Mouse (Mus musculus) kidney, embryonic 16.5 days (tissue): Measurements from ENCODE around the gene Wdr54. TPM values are rescaled to one million over a fixed set of nuclear protein-coding genes. Genes with fewer than 3 reads are reported as not detected.
A peak's percentile ranks its signal among the peaks of the same experiment; 100 is the strongest.

Experiments
- ATAC-seq: fragments of 200-750 bp; cut with Nextera tagmentation; 2 replicates; pipeline ENCODE4 v1.8.0; 2017; ENCODE audit warnings: moderate TSS enrichment; ENCODE audit not compliant: low FRiP score, low TSS enrichment
- H3K27ac ChIP-seq: fragments of 300-500 bp; sonication (generic); 2 replicates; pipeline ENCODE4 v1.5.1; 2014; ENCODE audit warnings: low read length
- H3K27me3 ChIP-seq: fragments of 300-500 bp; sonication (generic); 2 replicates; pipeline ENCODE4 v1.6.1; 2014; ENCODE audit warnings: low read length, control low read depth, mixed read lengths; ENCODE audit not compliant: insufficient read depth
- H3K36me3 ChIP-seq: fragments of 300-500 bp; sonication (generic); 2 replicates; pipeline ENCODE4 v1.6.1; 2014; ENCODE audit warnings: low read length, control low read depth, mixed read lengths; ENCODE audit not compliant: insufficient read depth
- H3K4me1 ChIP-seq: fragments of 300-500 bp; sonication (generic); 2 replicates; pipeline ENCODE4 v1.6.1; 2014; ENCODE audit warnings: low read length, control low read depth, mixed read lengths; ENCODE audit not compliant: insufficient read depth
- H3K4me2 ChIP-seq: fragments of 300-500 bp; sonication (generic); replicated peaks from 2 replicates; pipeline ENCODE4 v1.6.1; 2014; ENCODE audit warnings: low read depth, low read length
- H3K4me3 ChIP-seq: fragments of 300-500 bp; sonication (generic); 2 replicates; pipeline ENCODE4 v1.5.1; 2014; ENCODE audit warnings: mild to moderate bottlenecking, low read length
- H3K9ac ChIP-seq: fragments of 300-500 bp; sonication (generic); replicated peaks from 2 replicates; pipeline ENCODE4 v1.6.1; 2014; ENCODE audit warnings: low read length
- H3K9me3 ChIP-seq: fragments of 300-500 bp; sonication (generic); 2 replicates; pipeline ENCODE4 v1.6.1; 2016; ENCODE audit warnings: low read length, control low read depth
- WGBS: fragments of 180-500 bp; shearing (Covaris S2); extraction: QIAGEN DNeasy Blood & Tissue Kit; methylation state at CpG from one replicate; pipeline ENCODE4 v1.1.7; 2014; 5-methylcytosine and 5-hydroxymethylcytosine counted together
- polyA plus RNA-seq: library from polyadenylated mRNA; unstranded; fragments of >200 nt; fragmentation: Nextera tagmentation; extraction: Ambion mirVana; gene quantifications from 2 replicates; pipeline ENCODE4 v1.2.1, GENCODE M21; 2015

The Wdr54 gene
- polyA plus RNA-seq, 1 experiment from 2014 or later, result 8.0 TPM

- H3K4me3 ChIP-seq, result peak within 1 kb of the TSS; percentile 72
- H3K4me2 ChIP-seq, result peak within 1 kb of the TSS; percentile 90
- H3K27me3 ChIP-seq, result no peaks in the 10 kb centered on the region
- peaks cover 17% of the 10 kb centered on the region for H3K36me3 ChIP-seq
- 1% methylated on average over 40 of the region's 58 CpGs for WGBS
- no peaks in the 10 kb centered on the region for H3K9me3 ChIP-seq
- H3K9ac ChIP-seq, result peak within 1 kb of the TSS; percentile 69
- ATAC-seq, result peak; percentile 89
- H3K27ac ChIP-seq, result peak within 1 kb of the TSS; percentile 82
- H3K4me1 ChIP-seq, result peaks cover 39% of the 10 kb centered on the region
Measured at GRCm38 (mm10) chr6:83115011-83115671, 41.1 kb downstream of the Wdr54 start, which contains the start of gene Mogs. TSS of gene Mogs (plus strand) at chr6:83115496.

GRCm38 (mm10) chr6:83111510-83112136 lies 44.6 kb downstream of the Wdr54 start:
- Histone ChIP-seq H3K4me1 (peaks cover 28% of the 10 kb centered on the region), H3K4me3 (no peak overlapping the region), H3K27me3 (no peaks in the 10 kb centered on the region), H3K9ac (no peak overlapping the region), H3K4me2 (no peak overlapping the region), H3K36me3 (no peaks in the 10 kb centered on the region; the same call in 1 of the 2 replicates), H3K27ac (no peak overlapping the region), H3K9me3 (no peaks in the 10 kb centered on the region)
- 89% methylated on average over 4 of the region's 4 CpGs for WGBS
- ATAC-seq, result no peak

GRCm38 (mm10) chr6:83108762-83109668 lies 47.2 kb downstream of the Wdr54 start, which contains the start of gene Mrpl53:
TSS of gene Mrpl53 (plus strand) at chr6:83109040.
- peak within 1 kb of the TSS; percentile 69 for H3K4me2 ChIP-seq
- H3K9me3 ChIP-seq, result no peaks in the 10 kb centered on the region
- peak within 1 kb of the TSS; percentile 95 for H3K9ac ChIP-seq
- H3K27me3 ChIP-seq, result no peaks in the 10 kb centered on the region
- H3K4me1 ChIP-seq, result peaks cover 15% of the 10 kb centered on the region
- H3K27ac ChIP-seq, result peak within 1 kb of the TSS; percentile 88
- peak within 1 kb of the TSS; percentile 98 for H3K4me3 ChIP-seq
- peak; percentile 91 for ATAC-seq
- under 1% methylated on average over 76 of the region's 76 CpGs for WGBS
- no peaks in the 10 kb centered on the region; the same call in 1 of the 2 replicates for H3K36me3 ChIP-seq

GRCm38 (mm10) chr6:83107566-83108400 lies 48.4 kb downstream of the Wdr54 start:
- Histone ChIP-seq H3K4me1 (peaks cover 23% of the 10 kb centered on the region), H3K9me3 (no peaks in the 10 kb centered on the region), H3K27ac (peak overlapping the region; percentile 88; the same call in 1 of the 2 replicates), H3K4me2 (peak overlapping the region; percentile 69), H3K9ac (peak overlapping the region; percentile 95), H3K4me3 (peak overlapping the region; percentile 98; the same call in 1 of the 2 replicates), H3K27me3 (no peaks in the 10 kb centered on the region), H3K36me3 (no peaks in the 10 kb centered on the region; the same call in 1 of the 2 replicates)
- peak; percentile 20; the same call in 1 of the 2 replicates for ATAC-seq
- WGBS, result 37% methylated on average over 13 of the region's 13 CpGs

- ATAC-seq, result no peak
- H3K9ac ChIP-seq, result no peak overlapping the region
- H3K27me3 ChIP-seq, result no peaks in the 10 kb centered on the region
- no peaks in the 10 kb centered on the region for H3K36me3 ChIP-seq
- no peak overlapping the region for H3K4me3 ChIP-seq
- no peaks in the 10 kb centered on the region for H3K9me3 ChIP-seq
- H3K4me1 ChIP-seq, result peaks cover 28% of the 10 kb centered on the region
- no peak overlapping the region for H3K4me2 ChIP-seq
- WGBS, result 77% methylated on average over 4 of the region's 4 CpGs
- no peak overlapping the region for H3K27ac ChIP-seq
Measured at GRCm38 (mm10) chr6:83104158-83104557, 52.0 kb downstream of the Wdr54 start.

- Histone ChIP-seq H3K9me3 (no peaks in the 10 kb centered on the region), H3K27me3 (no peaks in the 10 kb centered on the region), H3K36me3 (no peaks in the 10 kb centered on the region), H3K27ac (no peak overlapping the region), H3K4me1 (peaks cover 31% of the 10 kb centered on the region), H3K9ac (no peak overlapping the region), H3K4me2 (peak overlapping the region; percentile 99; the same call in 1 of the 2 replicates), H3K4me3 (no peak overlapping the region; the same call in 1 of the 2 replicates)
- no peak for ATAC-seq
- WGBS, result 53% methylated on average over 11 of the region's 11 CpGs
Measured at GRCm38 (mm10) chr6:83103130-83103650, 53.0 kb downstream of the Wdr54 start.

- H3K27ac ChIP-seq, result peak overlapping the region; percentile 84
- H3K9me3 ChIP-seq, result no peaks in the 10 kb centered on the region
- peaks cover 30% of the 10 kb centered on the region for H3K4me1 ChIP-seq
- no peaks in the 10 kb centered on the region for H3K36me3 ChIP-seq
- no peaks in the 10 kb centered on the region for H3K27me3 ChIP-seq
- ATAC-seq, result peak; percentile 79
- peak overlapping the region; percentile 71 for H3K4me3 ChIP-seq
- WGBS, result under 1% methylated on average over 73 of the region's 74 CpGs
- peak overlapping the region; percentile 99 for H3K4me2 ChIP-seq
- H3K9ac ChIP-seq, result peak overlapping the region; percentile 86
Measured at GRCm38 (mm10) chr6:83101688-83102556, 54.3 kb downstream of the Wdr54 start.

- Histone ChIP-seq H3K36me3 (no peaks in the 10 kb centered on the region), H3K27ac (peak within 1 kb of the TSS; percentile 84), H3K9me3 (no peaks in the 10 kb centered on the region), H3K27me3 (no peaks in the 10 kb centered on the region), H3K4me2 (peak within 1 kb of the TSS; percentile 99), H3K4me1 (peaks cover 30% of the 10 kb centered on the region), H3K9ac (peak within 1 kb of the TSS; percentile 86), H3K4me3 (peak within 1 kb of the TSS; percentile 71)
- WGBS, result under 1% methylated on average over 25 of the region's 25 CpGs
- peak; percentile 89 for ATAC-seq
Measured at GRCm38 (mm10) chr6:83101316-83101687, 54.9 kb downstream of the Wdr54 start, which contains the start of the genes Ccdc142 and Gm42688. TSS of gene Ccdc142 (plus strand) at chr6:83101601. TSS of gene Gm42688 (plus strand) at chr6:83101617.
